Mouse (Mus musculus): ENCODE measurements around the gene Pjvk. TPM values are rescaled to one million over a fixed set of nuclear protein-coding genes. Genes with fewer than 3 reads are reported as not detected.
A peak's percentile ranks its signal among the peaks of the same experiment; 100 is the strongest.

Gene Pjvk
- total and polyA plus RNA-seq, 3 experiments, result 0.08 TPM; not detected in 2

- DNase-seq, result no peak
- TF ChIP-seq EP300 (IDR thresholded peaks at IDR 0.05; ENCODE audit: insufficient read depth, low read depth, low read length), result no peak
- TF ChIP-seq POLR2A (IDR thresholded peaks at IDR 0.05; ENCODE audit: insufficient read depth, low read depth, low read length), result no peak
- no peak for TF ChIP-seq CTCF (IDR thresholded peaks at IDR 0.05)
- Histone ChIP-seq H3K4me1 (ENCODE audit: control insufficient read depth, insufficient read depth, low read length) (no peaks in the 10 kb centered on the region), H3K27ac (no peak overlapping the region), H3K4me3 (no peak overlapping the region), H3K36me3 (ENCODE audit: control insufficient read depth, insufficient read depth, low read length) (no peaks in the 10 kb centered on the region), H3K9ac (ENCODE audit: low read depth, low read length) (no peak overlapping the region), H3K79me2 (replicated peaks; ENCODE audit: control insufficient read depth, insufficient read depth, low read length) (no peaks in the 10 kb centered on the region), H3K27me3 (ENCODE audit: control insufficient read depth, insufficient read depth, low read length) (no peaks in the 10 kb centered on the region)
- WGBS, result 92% methylated on average over 4 of the region's 4 CpGs
- intact Hi-C loops (cut with DNase I), result no loop called here
Measured at GRCm38 (mm10) chr2:76631600-76631999, 16.7 kb upstream of the Pjvk start.

DNA sequence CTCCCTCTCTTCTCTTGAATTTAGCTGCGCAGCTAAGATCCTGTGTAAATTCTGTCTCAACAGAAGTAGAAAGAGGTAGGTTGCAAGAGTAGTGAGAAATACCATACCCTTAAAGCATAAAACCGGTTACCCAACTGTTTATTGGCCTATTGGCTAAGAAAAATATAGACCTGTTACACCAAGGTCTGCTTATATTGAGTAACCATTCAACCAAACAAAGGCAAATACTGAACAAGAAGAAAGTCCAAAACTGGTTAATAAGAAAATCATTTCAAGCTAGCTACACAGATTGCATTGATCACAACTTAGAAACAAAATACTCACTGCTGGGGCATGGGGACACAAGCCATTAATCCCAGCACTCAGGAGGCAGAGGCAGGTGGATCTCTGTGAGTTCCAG lies 8.6 kb upstream of the Pjvk start:
- DNase-seq, result no peak
- Histone ChIP-seq H3K9ac (ENCODE audit: low read depth, low read length) (no peak overlapping the region), H3K36me3 (ENCODE audit: control insufficient read depth, insufficient read depth, low read length) (peaks cover 2% of the 10 kb centered on the region), H3K4me1 (ENCODE audit: control insufficient read depth, insufficient read depth, low read length) (no peaks in the 10 kb centered on the region), H3K4me3 (no peak overlapping the region), H3K79me2 (replicated peaks; ENCODE audit: control insufficient read depth, insufficient read depth, low read length) (no peaks in the 10 kb centered on the region), H3K27me3 (ENCODE audit: control insufficient read depth, insufficient read depth, low read length) (no peaks in the 10 kb centered on the region), H3K27ac (no peak overlapping the region)
- TF ChIP-seq EP300 (IDR thresholded peaks at IDR 0.05; ENCODE audit: insufficient read depth, low read depth, low read length) (no peak), CTCF (IDR thresholded peaks at IDR 0.05) (no peak), POLR2A (IDR thresholded peaks at IDR 0.05; ENCODE audit: insufficient read depth, low read depth, low read length) (no peak)
- WGBS, result 98% methylated on average over 2 of the region's 2 CpGs
- intact Hi-C loops (cut with DNase I), result no loop called here

DNA sequence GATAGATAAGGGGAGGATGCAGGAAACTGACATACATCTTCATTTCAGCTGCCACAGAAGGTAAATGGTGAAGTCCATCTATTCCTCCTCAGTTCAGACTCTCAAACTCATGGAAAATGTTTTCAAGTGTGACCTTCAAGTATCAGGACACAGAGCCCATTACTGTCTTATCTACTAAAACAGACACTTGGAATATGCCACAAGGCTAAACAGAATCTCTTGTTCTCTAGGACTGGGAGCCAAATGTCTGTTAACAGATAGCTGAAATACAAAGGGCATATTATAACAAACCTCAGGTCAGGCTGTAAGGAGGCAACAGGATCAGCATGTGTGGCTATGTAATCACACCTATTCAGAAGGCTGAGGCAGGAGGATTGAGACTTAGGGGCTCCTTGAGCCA lies 4.5 kb upstream of the Pjvk start:
- Histone ChIP-seq H3K4me1 (ENCODE audit: control insufficient read depth, insufficient read depth, low read length) (no peaks in the 10 kb centered on the region), H3K36me3 (ENCODE audit: control insufficient read depth, insufficient read depth, low read length) (peaks cover 2% of the 10 kb centered on the region), H3K27ac (no peak overlapping the region), H3K27me3 (ENCODE audit: control insufficient read depth, insufficient read depth, low read length) (no peaks in the 10 kb centered on the region), H3K9ac (ENCODE audit: low read depth, low read length) (no peak overlapping the region), H3K79me2 (replicated peaks; ENCODE audit: control insufficient read depth, insufficient read depth, low read length) (no peaks in the 10 kb centered on the region), H3K4me3 (no peak overlapping the region)
- no peak for DNase-seq
- TF ChIP-seq CTCF (IDR thresholded peaks at IDR 0.05) (no peak), EP300 (IDR thresholded peaks at IDR 0.05; ENCODE audit: insufficient read depth, low read depth, low read length) (no peak), POLR2A (IDR thresholded peaks at IDR 0.05; ENCODE audit: insufficient read depth, low read depth, low read length) (no peak)
- intact Hi-C loops (cut with DNase I), result no loop called here

GRCm38 (mm10) chr2:76647441-76647869 lies 821 bp upstream of the Pjvk start:
- peak overlapping the region; percentile 85 for H3K4me3 ChIP-seq
- H3K27me3 ChIP-seq (ENCODE audit: control insufficient read depth, insufficient read depth, low read length), result no peaks in the 10 kb centered on the region
- H3K27ac ChIP-seq, result peak overlapping the region; percentile 79
- DNase-seq, result no peak
- TF ChIP-seq CTCF (IDR thresholded peaks at IDR 0.05), result no peak
- under 1% methylated on average over 31 of the region's 32 CpGs for WGBS
- H3K4me1 ChIP-seq (ENCODE audit: control insufficient read depth, insufficient read depth, low read length), result no peaks in the 10 kb centered on the region
- intact Hi-C loops (cut with DNase I), result no loop called here
- peak overlapping the region; percentile 90 for H3K9ac ChIP-seq (ENCODE audit: low read depth, low read length)
- H3K79me2 ChIP-seq (replicated peaks; ENCODE audit: control insufficient read depth, insufficient read depth, low read length), result no peaks in the 10 kb centered on the region
- no peaks in the 10 kb centered on the region; the same call in 1 of the 2 replicates for H3K36me3 ChIP-seq (ENCODE audit: control insufficient read depth, insufficient read depth, low read length)

GRCm38 (mm10) chr2:76648666-76649141 lies 428 bp downstream of the Pjvk start:
- no peaks in the 10 kb centered on the region for H3K79me2 ChIP-seq (replicated peaks; ENCODE audit: control insufficient read depth, insufficient read depth, low read length)
- H3K27me3 ChIP-seq (ENCODE audit: control insufficient read depth, insufficient read depth, low read length), result no peaks in the 10 kb centered on the region
- 28% methylated on average over 13 of the region's 13 CpGs for WGBS
- H3K27ac ChIP-seq, result peak overlapping the region; percentile 79
- no peak for DNase-seq
- intact Hi-C loops (cut with DNase I), result loop anchor here (1.0 kb wide), 1 partner anchor 25 kb away; the partner anchor contains the start of gene Fkbp7
- H3K36me3 ChIP-seq (ENCODE audit: control insufficient read depth, insufficient read depth, low read length), result no peaks in the 10 kb centered on the region; the same call in 1 of the 2 replicates
- peak overlapping the region; percentile 85 for H3K4me3 ChIP-seq
- no peak for TF ChIP-seq CTCF (IDR thresholded peaks at IDR 0.05)
- TF ChIP-seq POLR2A (IDR thresholded peaks at IDR 0.05; ENCODE audit: insufficient read depth, low read depth, low read length), result no peak
- TF ChIP-seq EP300 (IDR thresholded peaks at IDR 0.05; ENCODE audit: insufficient read depth, low read depth, low read length), result no peak
- peak overlapping the region; percentile 44 for H3K9ac ChIP-seq (ENCODE audit: low read depth, low read length)
- H3K4me1 ChIP-seq (ENCODE audit: control insufficient read depth, insufficient read depth, low read length), result no peaks in the 10 kb centered on the region

DNA sequence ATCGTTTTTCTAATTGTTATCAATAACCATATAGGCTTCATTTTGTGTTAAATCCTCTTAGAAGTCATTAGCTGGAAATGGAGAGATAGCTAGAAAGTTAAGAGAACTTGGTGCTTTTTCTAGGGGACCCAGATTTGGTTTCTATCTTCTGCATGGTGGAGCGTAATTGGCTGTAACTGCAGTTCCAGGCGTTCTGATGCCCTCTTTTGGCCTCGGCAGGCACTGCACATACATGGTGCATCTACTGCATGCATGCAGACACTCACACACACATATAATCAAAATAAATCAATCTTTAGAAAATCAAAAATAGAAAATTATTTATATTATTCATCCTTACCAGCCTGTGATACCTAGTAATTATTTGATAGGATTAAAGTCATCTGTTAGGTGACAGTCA lies 4.8 kb downstream of the Pjvk start:
- no peak for TF ChIP-seq EP300 (IDR thresholded peaks at IDR 0.05; ENCODE audit: insufficient read depth, low read depth, low read length)
- TF ChIP-seq POLR2A (IDR thresholded peaks at IDR 0.05; ENCODE audit: insufficient read depth, low read depth, low read length), result no peak
- TF ChIP-seq CTCF (IDR thresholded peaks at IDR 0.05), result no peak
- no peak for DNase-seq
- Histone ChIP-seq H3K27me3 (ENCODE audit: control insufficient read depth, insufficient read depth, low read length) (no peaks in the 10 kb centered on the region), H3K27ac (no peak overlapping the region), H3K36me3 (ENCODE audit: control insufficient read depth, insufficient read depth, low read length) (no peaks in the 10 kb centered on the region), H3K9ac (ENCODE audit: low read depth, low read length) (no peak overlapping the region), H3K79me2 (replicated peaks; ENCODE audit: control insufficient read depth, insufficient read depth, low read length) (no peaks in the 10 kb centered on the region), H3K4me1 (ENCODE audit: control insufficient read depth, insufficient read depth, low read length) (no peaks in the 10 kb centered on the region), H3K4me3 (no peak overlapping the region)
- 93% methylated on average over 4 of the region's 4 CpGs for WGBS
- intact Hi-C loops (cut with DNase I), result no loop called here
